Mouse (Mus musculus) heart, postnatal 0 days (tissue): ENCODE results near the gene Tle3.

Experiments used
- CTCF ChIP-seq: IDR thresholded peaks from 2 replicates; pipeline ENCODE4 v1.5.1; 2016; ENCODE audit warnings: antibody characterized with exemption, control low read depth, low read depth
- EP300 ChIP-seq: IDR thresholded peaks from 2 replicates; pipeline ENCODE4 v1.6.1; 2016; ENCODE audit warnings: antibody characterized with exemption, low read depth

- TF ChIP-seq CTCF: no peak
- no peak for TF ChIP-seq EP300
Measured at GRCm38 (mm10) chr9:61340333-61340732, 31.8 kb upstream of the Tle3 start.
